In genomic region chr1:160594066-160594465, GRCm38 (mm10) we compare ENCODE assay signal across 30 mouse cellular contexts.
"Had no signal": no experiment of that assay in that cellular context is flagged by ENCODE, and none has a peak within 500 bp of the region (broad histone marks: within the 10 kb centered on the region; RNA-seq: fewer than 3 reads in every experiment).

No protein-coding gene starts in this region.

- H3K36me3 ChIP-seq: limb, embryonic 10.5 days; limb, embryonic 12.5 days; limb, embryonic 13.5 days; limb, embryonic 15.5 days; liver, embryonic 12.5 days; liver, embryonic 13.5 days; liver, embryonic 15.5 days; lung, embryonic 15.5 days; midbrain, embryonic 10.5 days; midbrain, embryonic 12.5 days; midbrain, embryonic 13.5 days had no signal

- H3K27me3 ChIP-seq: limb, embryonic 12.5 days; limb, embryonic 13.5 days; limb, embryonic 15.5 days; liver, embryonic 12.5 days; liver, embryonic 13.5 days; liver, embryonic 15.5 days; lung, embryonic 15.5 days; megakaryocyte, embryonic 14.5 days; midbrain, embryonic 12.5 days; midbrain, embryonic 13.5 days had no signal

- H3K4me2 ChIP-seq: limb, embryonic 12.5 days; limb, embryonic 13.5 days; limb, embryonic 15.5 days; liver, embryonic 11.5 days; liver, embryonic 12.5 days; liver, embryonic 13.5 days; liver, embryonic 15.5 days; lung, embryonic 14.5 days; lung, embryonic 15.5 days; midbrain, embryonic 11.5 days; midbrain, embryonic 12.5 days; midbrain, embryonic 13.5 days had no signal

- H3K9me3 ChIP-seq: limb, embryonic 10.5 days; limb, embryonic 12.5 days; limb, embryonic 13.5 days; limb, embryonic 15.5 days; liver, embryonic 12.5 days; liver, embryonic 13.5 days; liver, embryonic 15.5 days; lung, embryonic 15.5 days; megakaryocyte, embryonic 14.5 days; midbrain, embryonic 10.5 days; midbrain, embryonic 12.5 days; midbrain, embryonic 13.5 days had no signal

- DNase-seq: left cerebral cortex, postnatal 4 days; liver; liver, embryonic 13.5 days; liver, postnatal 0 days; lung, adult 18-20 months; lung, adult 2 months; lung, embryonic 14.5 days; lung, postnatal 10 days; lung, postnatal 14 days; lung, postnatal 36 days; lung, postnatal 4 days had no signal

- H3K27ac ChIP-seq: left cerebral cortex, adult 2 months; limb, embryonic 10.5 days; limb, embryonic 12.5 days; limb, embryonic 13.5 days; limb, embryonic 15.5 days; liver, embryonic 12.5 days; liver, embryonic 13.5 days; liver, embryonic 14.5 days; liver, embryonic 15.5 days; lung, embryonic 15.5 days; macrophage; midbrain, embryonic 10.5 days; midbrain, embryonic 12.5 days; midbrain, embryonic 13.5 days had no signal

- H3K4me1 ChIP-seq: limb, embryonic 15.5 days; liver, embryonic 15.5 days; lung, embryonic 15.5 days; midbrain, embryonic 10.5 days; midbrain, embryonic 12.5 days; midbrain, embryonic 13.5 days had no signal

- H3K9ac ChIP-seq: limb, embryonic 12.5 days; limb, embryonic 13.5 days; limb, embryonic 15.5 days; liver, embryonic 12.5 days; liver, embryonic 13.5 days; liver, embryonic 14.5 days; liver, embryonic 15.5 days; liver, postnatal 0 days; lung, embryonic 14.5 days; lung, embryonic 15.5 days; midbrain, embryonic 12.5 days; midbrain, embryonic 13.5 days had no signal

- ATAC-seq: liver, embryonic 12.5 days; liver, postnatal 0 days; lung, postnatal 0 days; midbrain, embryonic 13.5 days; midbrain, embryonic 16.5 days had no signal

- H3K4me3 ChIP-seq: left cerebral cortex, adult 2 months; limb, embryonic 10.5 days; limb, embryonic 12.5 days; limb, embryonic 13.5 days; limb, embryonic 15.5 days; liver, embryonic 12.5 days; liver, embryonic 13.5 days; liver, embryonic 15.5 days; lung, embryonic 15.5 days; megakaryocyte, embryonic 14.5 days; midbrain, embryonic 10.5 days; midbrain, embryonic 12.5 days; midbrain, embryonic 13.5 days; myocyte had no signal
